Mouse (Mus musculus): Measurements from ENCODE around the gene Ube2ql1. TPM values are rescaled to one million over a fixed set of nuclear protein-coding genes. Genes with fewer than 3 reads are reported as not detected.

Ube2ql1 gene
- polyA plus RNA-seq, 1 experiment = not detected

DNA sequence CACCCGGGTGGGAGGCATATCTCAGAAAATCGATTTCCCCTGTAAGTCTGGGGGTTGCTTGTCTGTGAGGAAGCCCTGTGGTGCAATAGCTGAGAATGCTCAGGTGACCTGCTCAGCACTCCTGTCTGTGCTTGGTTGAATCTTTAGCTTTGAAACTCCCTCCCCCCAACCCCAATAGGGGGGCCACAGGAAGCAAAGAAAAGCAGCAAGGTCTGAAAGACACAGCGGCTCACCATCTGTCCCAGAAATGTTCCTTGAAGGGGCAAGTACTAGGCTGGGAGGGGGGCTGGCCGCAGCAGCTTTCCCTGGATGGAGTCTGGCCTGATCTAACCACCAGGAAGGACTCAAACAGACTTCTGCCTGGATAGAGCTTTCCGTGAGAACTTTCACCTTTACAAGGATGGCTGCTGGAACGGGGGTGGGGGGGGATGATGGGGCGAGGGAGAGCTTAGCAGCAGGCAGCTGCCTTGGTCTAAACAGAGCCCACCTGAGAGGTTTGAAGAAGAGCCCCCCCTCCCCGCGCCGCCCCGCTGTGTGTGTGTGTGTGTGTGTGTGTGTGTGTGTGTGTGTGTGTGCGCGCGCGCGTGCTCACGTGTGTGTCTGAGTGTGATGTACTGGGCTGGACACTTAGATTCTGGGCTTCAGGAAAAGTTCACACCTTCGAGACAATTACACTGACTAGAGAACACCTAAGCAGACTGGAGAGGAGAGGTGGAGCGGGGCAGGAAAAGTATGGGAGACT lies 2.1 kb downstream of the Ube2ql1 start:
- no peak for TF ChIP-seq GATA1 (IDR thresholded peaks at IDR 0.05; ENCODE audit: low read length)

DNA sequence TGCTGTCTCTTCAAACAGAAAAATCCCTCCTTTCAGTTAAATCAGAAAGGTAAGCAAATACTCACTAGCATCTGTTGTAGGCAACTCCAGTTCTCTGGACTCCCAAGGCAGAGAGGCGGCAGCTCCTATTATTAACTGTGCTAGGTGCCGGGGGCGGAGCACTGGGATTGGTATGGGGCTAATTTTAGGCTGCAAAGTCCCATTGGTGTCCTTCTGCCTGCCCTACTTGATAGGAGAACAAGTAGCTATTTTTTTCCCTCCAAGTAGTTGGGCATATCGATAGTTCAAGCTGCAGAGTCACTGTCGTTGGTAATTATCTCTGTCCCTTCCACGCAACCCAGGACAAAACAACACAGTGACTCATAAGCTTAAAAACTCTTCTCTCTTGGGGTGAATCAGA lies 7.1 kb downstream of the Ube2ql1 start:
- no peak for TF ChIP-seq GATA1 (IDR thresholded peaks at IDR 0.05; ENCODE audit: low read length)

DNA sequence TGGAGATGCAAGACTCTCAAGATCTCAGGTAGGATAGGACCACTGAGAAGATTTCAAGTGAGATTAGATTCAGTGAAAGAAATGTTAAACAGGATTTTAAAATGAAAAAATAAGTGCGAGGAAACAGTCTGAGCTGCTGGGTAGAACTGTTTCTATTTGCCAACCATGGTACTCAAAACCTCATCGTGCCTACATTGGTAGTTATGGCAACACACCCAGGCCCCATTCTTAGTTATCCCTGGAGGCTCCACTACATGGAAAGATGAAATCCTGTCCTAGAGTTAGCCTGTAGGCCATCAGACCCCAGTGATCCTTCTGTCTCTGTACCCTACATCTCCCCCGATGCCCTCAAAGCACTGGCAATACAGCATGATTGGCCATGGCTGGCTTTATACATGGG lies 14.3 kb downstream of the Ube2ql1 start:
- no peak for TF ChIP-seq GATA1 (IDR thresholded peaks at IDR 0.05; ENCODE audit: low read length)

DNA sequence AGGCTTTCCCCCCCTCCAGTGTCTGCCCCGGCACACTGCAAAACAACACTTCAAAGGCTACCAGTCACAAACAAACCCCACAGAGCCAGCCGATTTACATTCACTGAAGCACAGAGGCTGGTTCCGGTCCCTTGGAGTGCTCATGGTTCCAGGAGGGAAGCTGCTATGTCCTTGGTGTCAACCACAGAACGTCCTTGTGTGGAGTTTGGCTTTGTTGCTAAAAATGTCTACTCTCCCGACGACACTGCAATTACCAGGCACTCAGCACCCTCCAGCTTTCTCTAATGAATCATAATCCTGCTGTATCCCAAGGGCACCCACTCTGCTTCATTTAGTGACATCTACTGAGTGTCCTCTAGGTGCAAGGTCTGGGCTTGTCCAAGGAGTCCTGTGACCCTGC lies 18.5 kb downstream of the Ube2ql1 start:
- no peak for TF ChIP-seq GATA1 (IDR thresholded peaks at IDR 0.05; ENCODE audit: low read length)

DNA sequence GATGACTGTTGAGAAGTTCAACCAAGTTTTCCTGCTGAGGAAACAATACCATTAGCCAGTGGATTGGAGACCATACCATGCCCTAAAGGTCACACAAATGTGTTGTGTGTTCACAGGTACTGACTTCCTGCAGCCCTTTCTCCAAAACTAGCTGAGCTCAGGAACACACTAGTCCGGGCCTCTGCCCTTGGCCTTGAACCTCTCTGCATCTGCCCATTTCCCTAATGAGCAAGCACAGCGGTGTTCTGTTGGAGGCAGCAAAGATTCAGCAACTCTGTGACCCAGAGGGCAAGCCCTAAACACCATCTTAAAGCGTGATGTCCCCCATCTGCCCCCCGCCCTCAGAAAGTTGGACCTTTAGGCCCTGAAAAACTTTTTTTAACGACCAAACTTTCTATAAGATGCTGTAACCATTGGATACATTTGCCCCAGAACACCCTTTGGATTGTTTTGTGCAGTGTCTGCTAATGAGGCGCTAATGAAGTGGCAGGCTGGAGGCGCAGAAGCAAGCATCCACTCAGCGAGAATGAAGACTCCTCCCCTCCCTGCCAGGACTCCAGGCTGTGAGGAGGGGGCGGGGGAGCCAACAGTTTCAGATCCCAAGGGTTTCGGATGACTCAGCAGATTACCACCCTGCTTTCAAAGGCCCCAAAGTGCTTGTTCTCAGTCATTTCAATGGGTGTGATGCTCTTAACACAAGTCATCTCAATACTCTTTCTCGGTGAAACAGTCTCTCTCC lies 21.7 kb downstream of the Ube2ql1 start:
- no peak for TF ChIP-seq GATA1 (IDR thresholded peaks at IDR 0.05; ENCODE audit: low read length)

DNA sequence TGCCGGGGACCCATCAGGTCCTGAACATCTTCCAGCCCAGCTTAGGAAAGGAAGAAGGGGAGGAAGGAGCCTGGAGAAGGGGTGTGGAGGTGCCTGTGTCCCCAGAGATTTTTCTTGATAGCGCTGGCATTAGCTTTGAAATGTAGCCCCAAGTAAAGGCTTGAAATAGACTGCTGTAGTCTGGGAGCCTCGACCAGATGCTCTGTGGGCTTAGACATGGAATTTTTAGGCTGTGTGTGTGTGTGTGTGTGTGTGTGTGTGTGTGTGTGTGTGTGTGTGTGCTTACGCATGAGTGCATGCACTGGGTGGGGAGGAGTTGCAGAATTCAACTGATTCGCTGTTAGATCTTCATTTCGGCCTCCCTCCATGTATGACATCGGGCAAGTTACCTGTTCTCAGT lies 31.5 kb downstream of the Ube2ql1 start:
- no peak for TF ChIP-seq GATA1 (IDR thresholded peaks at IDR 0.05; ENCODE audit: low read length)

DNA sequence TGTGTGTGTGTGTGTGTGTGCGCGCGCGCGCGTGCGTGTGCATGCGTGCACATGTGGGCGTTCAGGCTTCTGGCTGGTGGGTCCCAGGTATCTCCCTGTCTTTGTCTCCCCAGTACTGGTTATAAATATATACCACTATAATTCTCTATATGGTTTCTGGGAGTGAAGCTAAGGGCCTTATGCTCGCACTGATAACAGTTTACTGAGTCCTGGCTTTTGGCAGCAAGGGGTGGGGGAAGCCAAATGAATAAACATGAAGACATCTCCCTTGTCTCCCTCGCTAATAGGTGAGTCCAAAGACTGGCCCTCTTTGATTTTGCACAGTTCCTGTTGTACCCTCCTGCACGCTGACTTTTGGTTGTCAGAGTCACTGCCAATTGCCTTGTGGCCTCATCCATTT lies 32.2 kb downstream of the Ube2ql1 start:
- no peak for TF ChIP-seq GATA1 (IDR thresholded peaks at IDR 0.05; ENCODE audit: low read length)

DNA sequence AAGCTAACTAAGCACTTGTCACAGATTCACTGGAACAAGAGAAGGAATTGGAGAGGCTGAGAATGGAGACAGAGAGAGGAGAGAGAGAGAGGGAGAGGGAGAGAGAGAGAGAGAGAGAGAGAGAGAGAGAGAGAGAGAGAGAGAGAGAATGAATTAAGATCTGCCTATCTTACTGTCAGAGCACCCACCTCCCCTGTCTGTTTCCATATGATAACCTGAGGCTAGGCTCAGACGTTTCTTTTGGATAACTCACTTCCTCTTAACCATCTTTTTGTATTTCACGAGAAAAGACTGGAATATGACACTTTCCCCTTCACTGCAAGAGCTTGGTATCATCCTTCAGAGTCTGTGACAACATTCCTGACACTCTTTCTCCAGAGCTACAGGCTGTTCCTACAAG lies 32.8 kb downstream of the Ube2ql1 start:
- no peak for TF ChIP-seq GATA1 (IDR thresholded peaks at IDR 0.05; ENCODE audit: low read length)

DNA sequence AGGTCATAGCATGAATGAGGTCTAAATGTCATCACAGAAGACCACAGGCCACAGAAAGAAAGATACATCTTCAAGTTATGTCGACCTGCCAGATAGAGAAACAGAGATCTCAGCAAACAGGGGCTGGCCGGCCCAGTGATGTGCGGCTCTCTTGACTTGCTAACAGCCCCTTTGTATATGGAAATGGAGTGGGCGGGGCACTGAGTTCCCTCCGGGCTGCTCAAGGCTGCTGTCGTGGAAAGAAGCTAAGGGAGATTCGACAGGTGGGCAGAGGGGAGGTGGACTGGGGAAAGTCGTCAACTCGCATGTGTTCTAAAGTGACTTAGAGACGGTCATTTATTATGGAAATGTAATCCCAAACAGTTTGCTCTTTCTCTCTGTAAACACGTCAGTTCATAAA lies 36.2 kb downstream of the Ube2ql1 start:
- no peak for TF ChIP-seq GATA1 (IDR thresholded peaks at IDR 0.05; ENCODE audit: low read length)

DNA sequence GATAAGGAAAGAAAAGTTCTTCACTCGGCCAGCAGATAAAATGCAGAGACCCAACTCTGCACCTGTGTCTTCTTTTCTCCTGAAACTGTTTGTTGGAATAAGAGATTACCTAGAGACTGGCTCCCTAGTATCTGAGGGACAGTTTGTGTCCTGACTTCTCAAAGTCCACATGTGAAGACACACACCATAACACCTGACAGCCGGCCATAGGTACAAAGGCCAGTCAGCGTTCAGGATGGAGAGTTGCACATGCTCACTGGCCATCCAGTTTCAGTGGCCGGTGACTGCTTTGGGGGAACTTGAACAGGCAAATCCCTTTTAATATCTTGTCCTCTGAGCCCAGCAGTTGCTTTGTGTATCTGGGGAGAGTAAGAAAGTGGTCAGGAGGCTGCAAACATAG lies 38.3 kb downstream of the Ube2ql1 start:
- TF ChIP-seq GATA1 (IDR thresholded peaks at IDR 0.05; ENCODE audit: low read length) = no peak

DNA sequence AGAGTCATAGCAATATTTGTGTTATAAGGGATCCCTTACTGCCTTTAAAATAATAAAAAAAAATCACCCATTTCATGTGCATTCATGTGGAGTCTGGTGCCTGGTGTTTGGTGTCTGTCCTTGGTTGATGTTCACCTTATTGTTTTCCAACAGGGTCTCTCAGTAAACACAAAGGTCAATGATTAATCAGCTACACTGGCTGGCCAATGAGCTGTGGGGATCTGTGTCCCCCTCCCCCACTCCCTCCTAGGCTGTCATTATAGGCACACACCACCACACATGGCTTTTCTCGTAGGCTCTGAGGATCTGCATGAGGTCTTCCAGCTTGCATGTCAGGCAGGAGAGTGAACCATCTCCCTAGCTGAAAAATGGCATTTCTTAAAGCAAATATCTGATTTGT lies 38.9 kb downstream of the Ube2ql1 start:
- TF ChIP-seq GATA1 (IDR thresholded peaks at IDR 0.05; ENCODE audit: low read length) = no peak

DNA sequence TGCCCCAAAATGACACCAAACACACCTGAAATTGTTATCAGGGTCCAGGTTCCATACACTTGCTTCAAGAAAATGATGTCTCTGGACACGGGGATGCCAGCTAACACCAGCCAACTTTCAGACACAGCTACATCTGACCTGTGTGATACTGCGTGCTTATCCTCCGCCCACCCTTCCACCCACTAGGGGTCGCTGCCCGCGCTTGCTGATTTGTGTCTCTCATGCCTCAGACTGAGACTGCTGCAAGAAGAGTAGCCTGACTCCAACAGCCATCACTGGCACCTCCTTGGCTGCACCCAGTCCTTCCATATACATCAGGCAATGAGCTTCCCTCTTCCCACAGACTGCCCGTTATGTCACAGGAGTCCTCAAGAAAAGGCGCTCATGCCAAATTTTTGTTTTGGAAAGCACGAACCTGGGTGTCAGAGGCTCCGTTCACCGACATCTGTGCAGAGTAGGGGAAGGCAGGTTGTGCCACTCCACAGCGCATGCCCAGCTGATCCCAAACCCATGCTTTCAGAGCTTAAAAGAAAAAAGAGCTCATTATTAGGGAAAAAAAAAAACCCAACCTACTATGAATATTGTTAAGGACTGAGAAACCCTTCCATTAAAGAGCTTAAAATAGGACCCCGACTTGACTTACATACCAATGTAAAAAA lies 43.2 kb downstream of the Ube2ql1 start:
- no peak for TF ChIP-seq GATA1 (IDR thresholded peaks at IDR 0.05; ENCODE audit: low read length)

DNA sequence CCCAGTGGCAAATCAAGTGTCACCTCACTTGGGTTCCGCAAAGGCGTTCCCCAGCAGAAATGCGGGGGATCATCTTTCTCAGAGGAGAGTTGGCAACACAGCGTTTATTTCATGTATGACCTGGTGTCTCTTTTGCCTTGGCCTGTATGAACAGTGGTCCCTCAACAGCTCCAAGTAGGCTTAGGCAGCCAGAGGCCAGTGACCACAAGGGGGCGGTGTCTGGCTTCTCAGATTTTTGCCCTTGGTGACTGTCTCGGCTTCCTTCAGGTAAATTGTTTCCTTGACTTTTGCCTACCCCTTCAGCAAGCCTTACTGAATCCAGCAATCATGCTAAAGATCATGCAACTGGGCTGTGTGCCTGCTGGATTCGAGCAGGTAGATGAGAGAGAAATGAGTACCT lies 48.6 kb downstream of the Ube2ql1 start:
- no peak for TF ChIP-seq GATA1 (IDR thresholded peaks at IDR 0.05; ENCODE audit: low read length)

DNA sequence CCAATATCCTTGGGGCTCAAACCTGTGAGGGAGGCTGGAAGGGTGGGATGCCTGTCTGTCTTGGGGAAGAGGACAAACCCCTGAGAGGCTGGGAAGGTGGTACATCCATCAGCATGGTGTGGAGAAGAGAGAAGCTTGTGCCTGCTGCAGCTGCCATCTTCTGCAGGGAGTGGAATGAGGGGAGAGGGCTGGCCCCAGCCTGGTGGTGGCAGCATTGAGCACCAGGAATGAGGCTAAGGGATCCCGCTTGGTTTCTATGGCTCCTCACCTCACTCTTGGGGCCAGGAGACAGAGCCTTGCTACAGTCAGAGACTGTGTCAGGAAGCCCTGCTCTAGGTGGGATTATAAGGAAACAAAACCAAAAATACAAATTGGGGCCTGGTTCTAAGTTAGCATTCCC lies 52.7 kb downstream of the Ube2ql1 start:
- no peak for TF ChIP-seq GATA1 (IDR thresholded peaks at IDR 0.05; ENCODE audit: low read length)

DNA sequence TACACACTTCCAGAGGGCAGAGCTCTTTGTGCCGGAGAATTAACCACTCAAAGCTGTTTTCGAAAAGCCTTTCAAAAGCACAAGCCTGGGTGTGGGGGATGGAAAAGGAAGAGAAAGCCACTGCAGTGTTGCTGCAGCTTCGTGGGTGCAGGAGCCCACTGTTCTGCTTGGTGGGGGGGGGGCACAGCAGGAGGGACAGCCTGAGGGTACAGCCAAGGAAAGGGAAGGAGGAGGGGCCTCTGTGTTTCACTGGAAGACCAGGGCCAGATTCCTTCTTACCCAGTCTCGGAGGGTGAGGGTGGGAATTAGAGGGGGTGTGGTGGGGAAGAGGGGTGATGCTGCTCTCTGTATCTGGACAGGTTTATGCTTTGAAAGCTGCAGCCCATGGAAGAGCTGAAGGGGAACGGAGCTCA lies 54.3 kb downstream of the Ube2ql1 start:
- TF ChIP-seq GATA1 (IDR thresholded peaks at IDR 0.05; ENCODE audit: low read length) = no peak

DNA sequence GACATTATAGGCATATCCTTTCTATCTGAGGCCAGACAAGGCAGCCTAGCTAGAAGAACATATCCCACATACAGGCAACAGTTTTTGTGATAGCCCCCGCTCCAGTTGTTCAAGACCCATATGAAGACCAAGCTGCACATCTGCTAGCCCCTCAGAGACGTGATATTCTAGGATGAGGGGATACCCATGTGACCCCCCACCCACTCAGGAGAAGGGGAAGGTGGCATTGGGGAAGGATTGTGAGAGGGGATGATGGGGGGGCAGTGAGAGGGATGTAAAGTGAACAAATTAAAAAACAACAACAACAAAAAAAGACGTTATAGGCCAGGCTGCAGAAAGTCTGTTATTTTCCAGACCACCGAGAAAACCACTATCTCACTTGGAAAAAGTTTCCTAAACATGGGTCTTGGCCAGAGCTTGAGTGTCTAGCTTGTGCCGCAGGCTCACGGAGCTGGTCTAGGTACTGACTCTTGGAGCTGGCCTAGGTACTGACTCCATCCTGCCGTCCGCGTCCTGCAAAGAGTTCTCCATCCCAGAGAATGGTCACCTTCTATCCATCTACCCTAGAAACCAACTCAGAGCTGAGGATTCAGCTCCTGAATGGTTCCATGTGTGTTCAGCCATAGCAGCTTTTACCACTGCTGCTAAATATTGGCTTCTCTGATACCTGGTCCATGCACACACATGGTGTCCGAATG lies 65.6 kb downstream of the Ube2ql1 start:
- no peak for TF ChIP-seq GATA1 (IDR thresholded peaks at IDR 0.05; ENCODE audit: low read length)

Measured in G1E-ER4 (cell line).